Mouse (Mus musculus): Measurements from ENCODE around the gene Hist1h2ah.

DNA sequence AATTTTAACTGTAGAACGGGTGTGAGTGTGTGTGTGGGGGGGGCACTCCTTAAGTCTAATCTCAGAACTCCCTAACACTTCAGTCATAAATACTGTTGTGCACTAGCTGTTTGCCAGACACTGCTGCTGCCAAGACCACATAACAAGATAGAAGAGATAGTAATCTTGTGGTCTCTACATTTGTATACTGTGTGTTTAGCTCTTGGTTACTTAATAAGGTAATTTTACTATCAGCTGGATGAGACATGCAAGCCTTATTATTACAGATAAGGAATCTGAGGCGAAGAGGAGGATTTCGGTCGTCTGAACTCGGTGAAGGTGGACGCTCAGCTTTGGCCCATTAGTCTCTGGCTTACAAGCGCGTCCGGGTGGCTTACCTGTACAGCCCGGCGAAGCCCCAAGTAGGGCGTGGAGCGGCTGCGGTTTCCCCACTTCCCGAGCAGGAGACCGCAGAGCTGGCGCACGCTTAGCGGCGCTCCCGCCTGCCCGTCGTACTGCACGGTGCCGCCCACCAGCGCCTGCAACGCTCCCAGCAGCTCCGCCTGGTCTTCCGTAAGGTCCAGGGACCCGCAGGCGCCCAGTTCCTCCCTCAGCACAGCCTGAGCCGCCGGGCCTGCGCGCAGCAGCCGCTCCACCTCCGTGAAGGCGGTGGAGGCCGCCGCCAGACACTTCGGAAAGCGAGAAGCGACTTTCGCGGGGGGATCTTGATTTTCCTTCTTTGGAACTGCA is 29.6 kb downstream of the Hist1h2ah start:
- TF ChIP-seq POLR2A (IDR thresholded peaks at IDR 0.05; ENCODE audit: control insufficient read depth, low read depth, low read length) (no peak), CTCF (IDR thresholded peaks at IDR 0.05; ENCODE audit: control insufficient read depth, insufficient read depth, insufficient replicate concordance, low read depth, low read length) (no peak)

All from testis, adult 2 months (tissue).